Mouse (Mus musculus) layer of hippocampus, postnatal 36 days (tissue): ENCODE results near the gene Galntl6. TPM values are rescaled to one million over a fixed set of nuclear protein-coding genes. Genes with fewer than 3 reads are reported as not detected.

Source experiments
- DNase-seq, 2 experiments: peaks; one replicate each; pipeline ENCODE4 v3.0.0; 2022
- total RNA-seq, 2 experiments: library from RNA; stranded (reverse); gene quantifications; 2 replicates each; pipeline ENCODE4 v1.2.3; 2021

Gene Galntl6
- total RNA-seq, 2 experiments from 2014 or later, result 48.7 to 51.7 TPM

- peak in 1 of 2 experiments; percentile 26 for DNase-seq
These were observed 1069.7 kb downstream of the Galntl6 start for GRCm38 (mm10) chr8:57842462-57843391.

- peak in 1 of 2 experiments; percentile 28 for DNase-seq
These were observed 1071.0 kb downstream of the Galntl6 start for GRCm38 (mm10) chr8:57841446-57841845.

GRCm38 (mm10) chr8:57837384-57837783 is 1075.1 kb downstream of the Galntl6 start:
- DNase-seq, result no peak

GRCm38 (mm10) chr8:57836981-57837380 is 1075.5 kb downstream of the Galntl6 start:
- no peak for DNase-seq

- no peak for DNase-seq
These were observed 1076.1 kb downstream of the Galntl6 start for GRCm38 (mm10) chr8:57836201-57836883.

GRCm38 (mm10) chr8:57823151-57823550 is 1089.3 kb downstream of the Galntl6 start:
- no peak for DNase-seq

GRCm38 (mm10) chr8:57816034-57816433 is 1096.4 kb downstream of the Galntl6 start:
- no peak for DNase-seq

- no peak for DNase-seq
These were observed 1105.4 kb downstream of the Galntl6 start for GRCm38 (mm10) chr8:57807060-57807459.

- DNase-seq, result no peak
These were observed 1107.3 kb downstream of the Galntl6 start for GRCm38 (mm10) chr8:57805094-57805493.

GRCm38 (mm10) chr8:57803821-57804220 is 1108.6 kb downstream of the Galntl6 start:
- no peak for DNase-seq

- DNase-seq, result no peak
These were observed 1111.2 kb downstream of the Galntl6 start for GRCm38 (mm10) chr8:57801197-57801596.

GRCm38 (mm10) chr8:57800327-57800726 is 1112.1 kb downstream of the Galntl6 start:
- peak; percentile 27 to 61 for DNase-seq

GRCm38 (mm10) chr8:57799797-57800204 is 1112.6 kb downstream of the Galntl6 start:
- peak; percentile 24 to 36 for DNase-seq

- DNase-seq, result no peak
These were observed 1119.0 kb downstream of the Galntl6 start for GRCm38 (mm10) chr8:57793455-57793854.

- no peak for DNase-seq
These were observed 1120.2 kb downstream of the Galntl6 start for GRCm38 (mm10) chr8:57792246-57792645.

GRCm38 (mm10) chr8:57791309-57791721 is 1121.1 kb downstream of the Galntl6 start:
- no peak for DNase-seq

GRCm38 (mm10) chr8:57779551-57779950 is 1132.9 kb downstream of the Galntl6 start:
- DNase-seq, result no peak

- DNase-seq, result no peak
These were observed 1134.3 kb downstream of the Galntl6 start for GRCm38 (mm10) chr8:57777988-57778721.

- DNase-seq, result no peak
These were observed 1135.7 kb downstream of the Galntl6 start for GRCm38 (mm10) chr8:57776723-57777122.

GRCm38 (mm10) chr8:57772732-57773265 is 1139.6 kb downstream of the Galntl6 start:
- no peak for DNase-seq

- DNase-seq, result no peak
These were observed 1144.9 kb downstream of the Galntl6 start for GRCm38 (mm10) chr8:57767541-57767940.

GRCm38 (mm10) chr8:57766471-57767065 is 1145.9 kb downstream of the Galntl6 start:
- DNase-seq, result no peak
